ENCODE assay signal across 9 mouse cellular contexts in genomic region chr9:68654333-68655017, GRCm38 (mm10). TPM values are rescaled to one million over a fixed set of nuclear protein-coding genes. Genes with fewer than 3 reads are reported as not detected.
DNase-seq lines count a peak whose midpoint lies in the region; ATAC-seq and TF ChIP-seq lines count a peak whose summit lies in the region.
"Had no signal": no experiment of that assay in that cellular context is flagged by ENCODE, and none has a peak within 500 bp of the region (broad histone marks: within the 10 kb centered on the region; RNA-seq: fewer than 3 reads in every experiment).

No protein-coding gene starts in this region.

- under 1% methylated on average over 43 of the region's 43 CpGs for WGBS in forebrain, embryonic 10.5 days
- under 1% methylated on average over 43 of the region's 43 CpGs for WGBS in heart, embryonic 14.5 days
- 1% methylated on average over 43 of the region's 43 CpGs for WGBS in liver, embryonic 13.5 days (ENCODE audit: insufficient replicate concordance)
- under 1% methylated on average over 43 of the region's 43 CpGs for WGBS in olfactory bulb, adult 2 months

- H3K9me3 ChIP-seq in forebrain, embryonic 10.5 days, result no peaks in the 10 kb centered on the region
- no peaks in the 10 kb centered on the region for H3K9me3 ChIP-seq in heart, embryonic 14.5 days (ENCODE audit: control insufficient read depth, low read length)
- H3K9me3 ChIP-seq in liver, embryonic 13.5 days (replicated peaks), result no peaks in the 10 kb centered on the region

- no peak for ATAC-seq in heart, embryonic 14.5 days (ENCODE audit: insufficient number of reproducible peaks, insufficient read depth, low FRiP score, low read depth)
- ATAC-seq in liver, embryonic 13.5 days (ENCODE audit: low read depth), result no peak

- H3K27ac ChIP-seq in forebrain, embryonic 10.5 days, result peak overlapping the region; percentile 93
- no peak overlapping the region for H3K27ac ChIP-seq in heart, embryonic 14.5 days (replicated peaks in 1 of 2; ENCODE audit: control insufficient read depth in 1 of 2, insufficient read depth in 1 of 2, low read depth in 2 of 2, low read length in 2 of 2)
- no peak overlapping the region for H3K27ac ChIP-seq in liver, embryonic 13.5 days
- 0 out of 2 replicates have a peak overlapping the region, but pooled peaks have one; percentile 71 for H3K27ac ChIP-seq in olfactory bulb, adult 2 months (ENCODE audit: insufficient read depth, low read depth, low read length)

- TF ChIP-seq POLR2A in olfactory bulb, adult 2 months (IDR thresholded peaks at IDR 0.05; ENCODE audit: insufficient read depth, low read depth, low read length), result no peak

- peak; percentile 6 for DNase-seq in thymus, postnatal 4 days
- DNase-seq in thymus, adult 18-20 months, result no peak
- peak; percentile 45 for DNase-seq in forebrain, embryonic 10.5 days (ENCODE audit: extremely low spot score, low spot score)
- DNase-seq in kidney, postnatal 10 days, result peak; percentile 60
- DNase-seq in liver, embryonic 13.5 days, result no peak
- no peak for DNase-seq in c-Kit-positive CD71-positive TER-119-positive erythroid progenitor cells, embryonic 14.5 days (ENCODE audit: low spot score)

- H3K4me1 ChIP-seq in forebrain, embryonic 10.5 days, result peaks cover 35% of the 10 kb centered on the region
- peaks cover 0 to 6% of the 10 kb centered on the region in 2 experiments; a peak in 2 of 4 replicates for H3K4me1 ChIP-seq in heart, embryonic 14.5 days (ENCODE audit: control insufficient read depth in 2 of 2, insufficient read depth in 2 of 2, low read length in 2 of 2)
- no peaks in the 10 kb centered on the region for H3K4me1 ChIP-seq in liver, embryonic 13.5 days (replicated peaks)
- peaks cover 7% of the 10 kb centered on the region; the same call in 1 of the 2 replicates for H3K4me1 ChIP-seq in olfactory bulb, adult 2 months (ENCODE audit: control insufficient read depth, insufficient read depth, low read length)

- H3K9ac ChIP-seq in heart, embryonic 14.5 days (ENCODE audit: low read length), result peak overlapping the region; percentile 86
- 0 out of 2 replicates have a peak overlapping the region, but pooled peaks have one; percentile 33 for H3K9ac ChIP-seq in liver, embryonic 13.5 days

- peak overlapping the region; percentile 86 for H3K4me3 ChIP-seq in forebrain, embryonic 10.5 days
- H3K4me3 ChIP-seq in heart, embryonic 14.5 days (ENCODE audit: control insufficient read depth in 1 of 2, insufficient read depth in 1 of 2, low read depth in 1 of 2, low read length in 2 of 2), result peak overlapping the region; percentile 73 to 91
- peak overlapping the region; percentile 62 for H3K4me3 ChIP-seq in liver, embryonic 13.5 days (replicated peaks)
- H3K4me3 ChIP-seq in olfactory bulb, adult 2 months (ENCODE audit: insufficient read depth, low read depth, low read length), result peak overlapping the region; percentile 95

- peaks cover 21% of the 10 kb centered on the region for H3K27me3 ChIP-seq in forebrain, embryonic 10.5 days (ENCODE audit: poor library complexity, severe bottlenecking)
- no peaks in the 10 kb centered on the region for H3K27me3 ChIP-seq in heart, embryonic 14.5 days (ENCODE audit: control insufficient read depth, insufficient read depth, low read length)
- H3K27me3 ChIP-seq in liver, embryonic 13.5 days, result peaks cover 55% of the 10 kb centered on the region

- peak; percentile 11; the same call in 1 of the 2 replicates for TF ChIP-seq CTCF in olfactory bulb, adult 2 months (IDR thresholded peaks at IDR 0.05; ENCODE audit: insufficient read depth, low read depth, low read length)

- H3K4me2 ChIP-seq in heart, embryonic 14.5 days (ENCODE audit: low read length), result peak overlapping the region; percentile 99
- peak overlapping the region; percentile 61 for H3K4me2 ChIP-seq in liver, embryonic 13.5 days

- no peaks in the 10 kb centered on the region for H3K36me3 ChIP-seq in forebrain, embryonic 10.5 days (replicated peaks)
- H3K36me3 ChIP-seq in heart, embryonic 14.5 days (ENCODE audit: control insufficient read depth, insufficient read depth, low read length), result no peaks in the 10 kb centered on the region
- H3K36me3 ChIP-seq in liver, embryonic 13.5 days, result no peaks in the 10 kb centered on the region
- H3K36me3 ChIP-seq: G1E had no signal

RNA-seq across cellular contexts. Expression of gene Rora, which starts 0.9 kb away (rescaled TPM):
- polyA plus RNA-seq in forebrain, embryonic 10.5 days (2016; fragmentation: Nextera tagmentation; extraction: Ambion mirVana), result 5.6 and 5.7 TPM in 2 replicates
- polyA plus RNA-seq in heart, embryonic 14.5 days (2014; fragmentation: Nextera tagmentation; extraction: Ambion mirVana), result 5.8 and 6.9 TPM in 2 replicates
- 2.7 and 2.9 TPM in 2 replicates for polyA plus RNA-seq in liver, embryonic 13.5 days (2015; fragmentation: Nextera tagmentation; extraction: Ambion mirVana)
- not detected in 2 replicates for polyA plus RNA-seq in olfactory bulb, adult 2 months (2012; ENCODE audit: insufficient read depth, insufficient read length, low replicate concordance, missing spikeins)
- polyA plus RNA-seq: G1E had no signal

Comparison
In these comparisons a context has a peak if more than half of its experiments do, and no peak if none do; other contexts are left out.
1. DNase-seq: peak in thymus, postnatal 4 days (single experiment), forebrain, embryonic 10.5 days (single experiment) and kidney, postnatal 10 days (single experiment); none in thymus, adult 18-20 months (0 of 2), liver, embryonic 13.5 days (single experiment) and c-Kit-positive CD71-positive TER-119-positive erythroid progenitor cells, embryonic 14.5 days (single experiment).
2. H3K27ac ChIP-seq: peak in forebrain, embryonic 10.5 days (single experiment) and olfactory bulb, adult 2 months (single experiment); none in heart, embryonic 14.5 days (0 of 2) and liver, embryonic 13.5 days (single experiment).
3. Peak in every context shown above with its lines, with median percentiles within 50 percentile points of each other: H3K4me3 ChIP-seq.